In genomic region chr10:93818661-93819060, GRCm38 (mm10) we compare ENCODE assay signal across 8 mouse cellular contexts. TPM values are rescaled to one million over a fixed set of nuclear protein-coding genes. Genes with fewer than 3 reads are reported as not detected.
DNase-seq lines count a peak whose midpoint lies in the region; ATAC-seq and TF ChIP-seq lines count a peak whose summit lies in the region.
"Had no signal": no experiment of that assay in that cellular context is flagged by ENCODE, and none has a peak within 500 bp of the region (broad histone marks: within the 10 kb centered on the region; RNA-seq: fewer than 3 reads in every experiment).

No protein-coding gene starts in this region.

- WGBS in kidney, postnatal 0 days: 33% methylated on average over 7 of the region's 7 CpGs
- 35% methylated on average over 7 of the region's 7 CpGs for WGBS in liver, adult 2 months

- peak; percentile 88 for DNase-seq in 416B (ENCODE audit: low read depth)
- peak; percentile 75 for DNase-seq in CD4-positive, CD25-positive, alpha-beta regulatory T cell, adult 2 months (ENCODE audit: low read depth, low spot score)
- peak; percentile 88 for DNase-seq in brain, adult 2 months (ENCODE audit: low read depth, low spot score)
- DNase-seq in kidney, postnatal 0 days (ENCODE audit: low spot score): peak; percentile 80
- DNase-seq in liver, adult 2 months (ENCODE audit: extremely low read depth, low read depth, low spot score): peak; percentile 58
- peak; percentile 65 for DNase-seq in retina, postnatal 7 days (ENCODE audit: low read depth, low spot score)

- H3K27ac ChIP-seq in kidney, postnatal 0 days: no peak overlapping the region
- H3K27ac ChIP-seq in liver, adult 2 months (replicated peaks; ENCODE audit: insufficient read depth, low read depth, low read length): no peak overlapping the region
- H3K27ac ChIP-seq: heart, embryonic 15.5 days had no signal

- H3K4me1 ChIP-seq in kidney, postnatal 0 days (replicated peaks; ENCODE audit: insufficient read depth, low read length): no peaks in the 10 kb centered on the region
- H3K4me1 ChIP-seq in liver, adult 2 months (ENCODE audit: control insufficient read depth, insufficient read depth, low read length): no peaks in the 10 kb centered on the region
- H3K4me1 ChIP-seq: heart, embryonic 15.5 days had no signal

- no peaks in the 10 kb centered on the region for H3K79me2 ChIP-seq in liver, adult 2 months (ENCODE audit: control insufficient read depth, insufficient read depth, low read length)

- no peak overlapping the region for H3K4me2 ChIP-seq in kidney, postnatal 0 days (ENCODE audit: low read length)
- H3K4me2 ChIP-seq: heart, embryonic 15.5 days had no signal

- H3K4me3 ChIP-seq in kidney, postnatal 0 days (replicated peaks; ENCODE audit: low read depth, low read length): no peak overlapping the region
- no peak overlapping the region for H3K4me3 ChIP-seq in liver, adult 2 months (ENCODE audit: insufficient read depth, low read depth, low read length)
- H3K4me3 ChIP-seq: heart, embryonic 15.5 days had no signal

- TF ChIP-seq CTCF in kidney, postnatal 0 days (IDR thresholded peaks at IDR 0.05; ENCODE audit: low read depth): peak; percentile 87
- TF ChIP-seq CTCF in liver, adult 2 months (IDR thresholded peaks at IDR 0.05; ENCODE audit: low read depth, low read length): peak; percentile 52

- H3K27me3 ChIP-seq in kidney, postnatal 0 days (ENCODE audit: insufficient read depth, low read length): no peaks in the 10 kb centered on the region
- no peaks in the 10 kb centered on the region for H3K27me3 ChIP-seq in liver, adult 2 months (ENCODE audit: control insufficient read depth, insufficient read depth, low read length)

- no peaks in the 10 kb centered on the region for H3K9me3 ChIP-seq in kidney, postnatal 0 days (replicated peaks; ENCODE audit: low read length)
- H3K9me3 ChIP-seq: heart, embryonic 15.5 days had no signal

- no peaks in the 10 kb centered on the region for H3K36me3 ChIP-seq in kidney, postnatal 0 days (ENCODE audit: insufficient read depth, low read length)
- no peaks in the 10 kb centered on the region for H3K36me3 ChIP-seq in liver, adult 2 months (ENCODE audit: control insufficient read depth, insufficient read depth, low read length)
- H3K36me3 ChIP-seq: heart, embryonic 15.5 days had no signal

- H3K9ac ChIP-seq in kidney, postnatal 0 days (ENCODE audit: low read depth, low read length): no peak overlapping the region
- no peak overlapping the region for H3K9ac ChIP-seq in liver, adult 2 months (ENCODE audit: low read depth, low read length)
- H3K9ac ChIP-seq: heart, embryonic 15.5 days had no signal

- no peak for TF ChIP-seq POLR2A in liver, adult 2 months (IDR thresholded peaks at IDR 0.05; ENCODE audit: extremely low read depth, insufficient read depth, low read length)

- peak; percentile 86 for ATAC-seq in erythroblast, adult 5-6 weeks (replicated peaks; ENCODE audit: low FRiP score, poor library complexity, severe bottlenecking)
- ATAC-seq in kidney, postnatal 0 days (replicated peaks; ENCODE audit: low FRiP score, low read depth): no peak

RNA-seq across cellular contexts. Expression of gene Usp44, which starts 12.7 kb away (rescaled TPM):
- not detected in 2 replicates for total RNA-seq in erythroblast, adult 5-6 weeks (2015; ENCODE audit: low replicate concordance)
- total RNA-seq in erythroblast, adult 5-6 weeks (2017; ENCODE audit: low replicate concordance): 0.28 TPM in 1 of 2 replicates, not detected in the other
- 0.18 and 0.34 TPM in 2 replicates for polyA plus RNA-seq in kidney, postnatal 0 days (2015; fragmentation: Nextera tagmentation; extraction: Ambion mirVana)
- not detected in 2 replicates for total RNA-seq in liver, adult 2 months (2014; rRNA removed)
- polyA plus RNA-seq in liver, adult 2 months (2012; rRNA removed): not detected in 2 replicates
